Mouse (Mus musculus) lung, postnatal 36 days (tissue): Measurements from ENCODE around the gene Gzmn.
"Not testable (repeated sequence)": the region's sequence is repeated elsewhere in the genome, so short reads cannot be mapped to it uniquely, and the experiment has no call there.

ENCODE experiments used
- DNase-seq: peaks from one replicate; pipeline ENCODE4 v3.0.0; 2022; ENCODE audit warnings: mixed read lengths

The Gzmn gene

GRCm38 (mm10) chr14:56174499-56174898 lies at the start of gene Gzmn:
TSS of gene Gzmn (minus strand) at chr14:56174599.
- DNase-seq: no peak

GRCm38 (mm10) chr14:56211317-56211716 lies 36.9 kb upstream of the Gzmn start, which contains the start of gene Gzmf:
TSS of gene Gzmf (minus strand) at chr14:56211417.
- no peak for DNase-seq

GRCm38 (mm10) chr14:56205613-56206012 lies 31.2 kb upstream of the Gzmn start:
- DNase-seq: no peak

- DNase-seq: peak; percentile 20
Observed at GRCm38 (mm10) chr14:56205021-56205420, 30.6 kb upstream of the Gzmn start.

- peak; percentile 65 for DNase-seq
Observed at GRCm38 (mm10) chr14:56203975-56204374, 29.6 kb upstream of the Gzmn start.

- DNase-seq: no peak
Observed at GRCm38 (mm10) chr14:56186946-56187345, 12.5 kb upstream of the Gzmn start.

- DNase-seq: no peak
Observed at GRCm38 (mm10) chr14:56186521-56186920, 12.1 kb upstream of the Gzmn start.

- peak; percentile 32 for DNase-seq
Observed at GRCm38 (mm10) chr14:56177651-56178050, 3.3 kb upstream of the Gzmn start.

GRCm38 (mm10) chr14:56173396-56173795 lies 1.0 kb downstream of the Gzmn start:
- no peak for DNase-seq

GRCm38 (mm10) chr14:56172744-56173143 lies 1.7 kb downstream of the Gzmn start:
- DNase-seq: no peak

GRCm38 (mm10) chr14:56168009-56168408 lies 6.4 kb downstream of the Gzmn start:
- no peak for DNase-seq

- no peak for DNase-seq
Observed at GRCm38 (mm10) chr14:56162109-56162508, 12.3 kb downstream of the Gzmn start.

- not testable (repeated sequence) for DNase-seq
Observed at GRCm38 (mm10) chr14:56159479-56159878, 14.9 kb downstream of the Gzmn start, which contains the start of gene Gzmg. TSS of gene Gzmg (minus strand) at chr14:56159579.

- no peak for DNase-seq
Observed at GRCm38 (mm10) chr14:56155340-56155739, 19.1 kb downstream of the Gzmn start.

- not testable (repeated sequence) for DNase-seq
Observed at GRCm38 (mm10) chr14:56133675-56134074, 40.7 kb downstream of the Gzmn start.

- DNase-seq: not testable (repeated sequence)
Observed at GRCm38 (mm10) chr14:56132508-56132907, 41.9 kb downstream of the Gzmn start, which contains the start of gene Gzmd. TSS of gene Gzmd (minus strand) at chr14:56132608.

GRCm38 (mm10) chr14:56128341-56128740 lies 46.1 kb downstream of the Gzmn start:
- DNase-seq: no peak

GRCm38 (mm10) chr14:56123516-56123915 lies 50.9 kb downstream of the Gzmn start:
- DNase-seq: no peak

- no peak for DNase-seq
Observed at GRCm38 (mm10) chr14:56120525-56120924, 53.9 kb downstream of the Gzmn start, which contains the start of gene Gzme. TSS of gene Gzme (minus strand) at chr14:56120625.
